29 mouse cellular contexts compared by ENCODE assay signal in the genomic region with DNA sequence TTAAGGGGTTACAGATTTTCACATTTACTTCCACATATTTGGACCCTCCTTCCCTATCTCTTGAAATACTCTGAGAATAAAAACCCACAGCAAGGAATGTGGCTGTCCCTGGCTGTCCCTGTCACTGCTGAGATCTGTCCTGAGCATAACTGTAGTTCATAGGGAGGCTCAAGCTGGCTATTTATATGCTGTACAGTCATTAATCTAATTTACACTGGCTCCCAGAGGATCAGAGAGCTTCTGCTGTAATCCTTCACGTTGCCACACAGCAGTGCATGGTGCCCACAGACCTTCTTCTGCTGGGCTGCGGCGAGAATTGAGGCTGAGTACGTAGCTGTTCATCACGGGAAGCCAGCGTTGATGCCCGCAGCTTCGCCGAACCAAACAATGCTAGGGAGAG.
DNase-seq lines count a peak whose midpoint lies in the region; ATAC-seq and TF ChIP-seq lines count a peak whose summit lies in the region.
"Had no signal": no experiment of that assay in that cellular context is flagged by ENCODE, and none has a peak within 500 bp of the region (broad histone marks: within the 10 kb centered on the region; RNA-seq: fewer than 3 reads in every experiment).

No protein-coding gene starts in this region.

- WGBS in hindbrain, postnatal 0 days, result 66% methylated on average over 9 of the region's 9 CpGs
- WGBS in hindbrain, embryonic 12.5 days, result 80% methylated on average over 9 of the region's 9 CpGs

- H3K9me3 ChIP-seq in hindbrain, postnatal 0 days (ENCODE audit: low read length), result no peaks in the 10 kb centered on the region
- no peaks in the 10 kb centered on the region for H3K9me3 ChIP-seq in hindbrain, embryonic 12.5 days (replicated peaks)
- H3K9me3 ChIP-seq: embryonic facial prominence, embryonic 10.5 days; embryonic facial prominence, embryonic 15.5 days; forebrain, embryonic 12.5 days; heart, embryonic 10.5 days; heart, embryonic 15.5 days; neural tube, embryonic 12.5 days had no signal

- H3K27ac ChIP-seq in hindbrain, postnatal 0 days, result no peak overlapping the region
- no peak overlapping the region for H3K27ac ChIP-seq in hindbrain, embryonic 12.5 days
- H3K27ac ChIP-seq: embryonic facial prominence, embryonic 10.5 days; embryonic facial prominence, embryonic 15.5 days; forebrain, embryonic 12.5 days; heart, embryonic 10.5 days; heart, embryonic 15.5 days; liver, embryonic 14.5 days; neural tube, embryonic 12.5 days had no signal

- H3K9ac ChIP-seq in hindbrain, postnatal 0 days (replicated peaks; ENCODE audit: low read length), result no peak overlapping the region
- H3K9ac ChIP-seq in hindbrain, embryonic 12.5 days, result no peak overlapping the region
- H3K9ac ChIP-seq: embryonic facial prominence, embryonic 15.5 days; forebrain, embryonic 12.5 days; forebrain, postnatal 0 days; heart, embryonic 15.5 days; liver, embryonic 14.5 days; neural tube, embryonic 12.5 days had no signal

- no peak for TF ChIP-seq CTCF in hindbrain, postnatal 0 days (IDR thresholded peaks at IDR 0.05; ENCODE audit: low read depth)

- DNase-seq in cerebellum, postnatal 4 days (ENCODE audit: low spot score in 2 of 2), result no peak
- DNase-seq in hindbrain, postnatal 0 days (ENCODE audit: low spot score), result no peak
- DNase-seq in retina, adult 2 months (ENCODE audit: low read depth, low spot score), result peak; percentile 54
- no peak for DNase-seq in retina, embryonic 14.5 days (ENCODE audit: low spot score)
- no peak for DNase-seq in lung, postnatal 36 days
- no peak for DNase-seq in spleen, postnatal 36 days (ENCODE audit: low spot score in 2 of 2)
- DNase-seq: adrenal gland, postnatal 10 days; cerebellum, adult 2 months; cerebellum, postnatal 14 days; forebrain, postnatal 0 days; kidney, adult 9 months; kidney, postnatal 10 days; liver; lung, adult 2 months; lung, postnatal 10 days; right cerebral cortex, postnatal 4 days; thymus, adult 2 months; thymus, postnatal 36 days had no signal

- H3K27me3 ChIP-seq in hindbrain, postnatal 0 days (ENCODE audit: insufficient read depth, low read length), result no peaks in the 10 kb centered on the region
- H3K27me3 ChIP-seq in hindbrain, embryonic 12.5 days, result no peaks in the 10 kb centered on the region
- H3K27me3 ChIP-seq: CH12.LX; embryonic facial prominence, embryonic 15.5 days; forebrain, embryonic 12.5 days; heart, embryonic 15.5 days; neural tube, embryonic 12.5 days had no signal

- H3K4me3 ChIP-seq in hindbrain, postnatal 0 days (ENCODE audit: low read length), result no peak overlapping the region
- H3K4me3 ChIP-seq in hindbrain, embryonic 12.5 days, result no peak overlapping the region
- H3K4me3 ChIP-seq: embryonic facial prominence, embryonic 10.5 days; embryonic facial prominence, embryonic 15.5 days; forebrain, embryonic 12.5 days; heart, embryonic 10.5 days; heart, embryonic 15.5 days; neural tube, embryonic 12.5 days had no signal

- ATAC-seq in cerebellum, adult (ENCODE audit: insufficient number of reproducible peaks, low FRiP score, low TSS enrichment), result 0 out of 2 replicates have a peak, but pooled peaks have one; percentile 33
- 0 out of 2 replicates have a peak, but pooled peaks have one; percentile 18 for ATAC-seq in hindbrain, postnatal 0 days
- ATAC-seq in hindbrain, embryonic 12.5 days (ENCODE audit: low FRiP score), result no peak
- ATAC-seq: forebrain, postnatal 0 days; intestine, postnatal 0 days had no signal

- H3K4me2 ChIP-seq in hindbrain, postnatal 0 days (ENCODE audit: low read depth, low read length), result no peak overlapping the region
- no peak overlapping the region for H3K4me2 ChIP-seq in hindbrain, embryonic 12.5 days (replicated peaks)
- H3K4me2 ChIP-seq: embryonic facial prominence, embryonic 15.5 days; forebrain, embryonic 12.5 days; heart, embryonic 15.5 days; neural tube, embryonic 12.5 days had no signal

- no peaks in the 10 kb centered on the region for H3K36me3 ChIP-seq in hindbrain, postnatal 0 days (ENCODE audit: insufficient read depth, low read length)
- H3K36me3 ChIP-seq in hindbrain, embryonic 12.5 days, result no peaks in the 10 kb centered on the region
- H3K36me3 ChIP-seq: embryonic facial prominence, embryonic 10.5 days; embryonic facial prominence, embryonic 15.5 days; forebrain, embryonic 12.5 days; heart, embryonic 10.5 days; heart, embryonic 15.5 days; neural tube, embryonic 12.5 days had no signal

- no peaks in the 10 kb centered on the region for H3K4me1 ChIP-seq in hindbrain, postnatal 0 days (ENCODE audit: insufficient read depth, low read length)
- H3K4me1 ChIP-seq in hindbrain, embryonic 12.5 days, result no peaks in the 10 kb centered on the region
- H3K4me1 ChIP-seq: embryonic facial prominence, embryonic 10.5 days; embryonic facial prominence, embryonic 15.5 days; forebrain, embryonic 12.5 days; heart, embryonic 10.5 days; heart, embryonic 15.5 days had no signal
